Mouse (Mus musculus) intestine, embryonic 14.5 days (tissue): ENCODE measurements around the gene Thbs2. TPM values are rescaled to one million over a fixed set of nuclear protein-coding genes. Genes with fewer than 3 reads are reported as not detected.

Source experiments
- ATAC-seq: fragments of 200-750 bp; cut with Nextera tagmentation; replicated peaks from 2 replicates; pipeline ENCODE4 v1.8.0; 2017; ENCODE audit warnings: low read depth, moderate number of reproducible peaks, moderate TSS enrichment, moderate library complexity; ENCODE audit not compliant: low FRiP score, low TSS enrichment
- DNase-seq: peaks from one replicate; pipeline ENCODE4 v3.0.0-alpha.2; 2018; ENCODE audit warnings: low spot score
- H3K27ac ChIP-seq: fragments of 300-500 bp; sonication (generic); 2 replicates; pipeline ENCODE4 v1.5.1; 2014; ENCODE audit warnings: low read depth, mild to moderate bottlenecking, control low read depth
- H3K27me3 ChIP-seq: fragments of 300-500 bp; sonication (generic); replicated peaks from 2 replicates; pipeline ENCODE4 v1.6.1; 2014; ENCODE audit warnings: low read length, control low read depth; ENCODE audit not compliant: control insufficient read depth, insufficient read depth
- H3K36me3 ChIP-seq: fragments of 300-500 bp; sonication (generic); 2 replicates; pipeline ENCODE4 v1.6.1; 2014; ENCODE audit warnings: low read length, control low read depth; ENCODE audit not compliant: control insufficient read depth, insufficient read depth
- H3K4me1 ChIP-seq: fragments of 300-500 bp; sonication (generic); replicated peaks from 2 replicates; pipeline ENCODE4 v1.6.1; 2014; ENCODE audit warnings: low read length, control low read depth, mixed read lengths; ENCODE audit not compliant: control insufficient read depth, insufficient read depth
- H3K4me2 ChIP-seq: fragments of 300-500 bp; sonication (generic); 2 replicates; pipeline ENCODE4 v1.6.1; 2014; ENCODE audit warnings: low read length
- H3K4me3 ChIP-seq: fragments of 300-500 bp; sonication (generic); 2 replicates; pipeline ENCODE4 v1.5.1; 2014; ENCODE audit warnings: low read depth, low read length, control low read depth, mixed read lengths
- H3K9ac ChIP-seq: fragments of 300-500 bp; sonication (generic); 2 replicates; pipeline ENCODE4 v1.6.1; 2014; ENCODE audit warnings: mild to moderate bottlenecking, low read length
- H3K9me3 ChIP-seq: fragments of 300-500 bp; sonication (generic); 2 replicates; pipeline ENCODE4 v1.6.1; 2016; ENCODE audit warnings: low read length, control low read depth; ENCODE audit not compliant: control insufficient read depth
- WGBS: fragments of 180-500 bp; shearing (Covaris S2); extraction: QIAGEN DNeasy Blood & Tissue Kit; methylation state at CpG from one replicate; pipeline ENCODE4 v1.1.7; 2014; 5-methylcytosine and 5-hydroxymethylcytosine counted together
- polyA plus RNA-seq: library from polyadenylated mRNA; unstranded; fragments of >200 nt; fragmentation: Nextera tagmentation; extraction: Ambion mirVana; gene quantifications from 2 replicates; pipeline ENCODE4 v1.2.1, GENCODE M21; 2014

Gene Thbs2
- polyA plus RNA-seq, 1 experiment from 2014 or later = 55.6 TPM

- Histone ChIP-seq H3K4me3 (peak overlapping the region; percentile 40), H3K27ac (peak overlapping the region; percentile 49), H3K9ac (peak overlapping the region; percentile 41), H3K4me1 (peaks cover 7% of the 10 kb centered on the region; the same call in 1 of the 2 replicates), H3K9me3 (no peaks in the 10 kb centered on the region), H3K36me3 (peaks cover 20% of the 10 kb centered on the region), H3K4me2 (peak overlapping the region; percentile 55), H3K27me3 (no peaks in the 10 kb centered on the region)
- 15% methylated on average over 9 of the region's 9 CpGs for WGBS
- DNase-seq (no peak), ATAC-seq (no peak)
These were observed 714 bp downstream of the Thbs2 start for GRCm38 (mm10) chr17:14693048-14693993.

- peak overlapping the region; percentile 55 for H3K4me2 ChIP-seq
- peaks cover 7% of the 10 kb centered on the region; the same call in 1 of the 2 replicates for H3K4me1 ChIP-seq
- peak overlapping the region; percentile 67 for H3K27ac ChIP-seq
- peak overlapping the region; percentile 40 for H3K4me3 ChIP-seq
- peaks cover 23% of the 10 kb centered on the region for H3K36me3 ChIP-seq
- no peak overlapping the region for H3K9ac ChIP-seq
- H3K9me3 ChIP-seq = no peaks in the 10 kb centered on the region
- WGBS = 49% methylated on average over 6 of the region's 6 CpGs
- no peaks in the 10 kb centered on the region for H3K27me3 ChIP-seq
- DNase-seq = no peak
- ATAC-seq = no peak
These were observed 2.1 kb downstream of the Thbs2 start for GRCm38 (mm10) chr17:14691901-14692300.

DNA sequence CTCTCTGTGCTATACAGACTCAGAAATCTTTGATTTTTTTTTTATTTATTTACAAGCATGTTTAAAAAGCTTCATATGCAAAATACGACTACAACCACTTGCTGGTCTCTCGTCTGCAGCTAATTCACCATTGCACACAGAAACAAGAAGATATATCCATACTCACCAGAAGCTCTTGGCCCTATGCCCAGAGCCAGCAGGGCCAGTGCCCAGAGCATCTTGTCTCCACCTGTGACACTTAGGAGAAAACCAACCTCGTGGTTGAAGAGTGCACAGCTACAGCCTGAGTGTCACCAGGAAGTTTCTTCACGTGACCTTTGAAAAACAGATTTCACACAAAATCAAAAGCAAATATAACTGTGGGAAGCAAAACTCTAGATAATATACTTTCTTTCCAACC, 2.8 kb downstream of the Thbs2 start:
- ATAC-seq = no peak
- Histone ChIP-seq H3K27me3 (no peaks in the 10 kb centered on the region), H3K4me1 (peaks cover 7% of the 10 kb centered on the region; the same call in 1 of the 2 replicates), H3K4me2 (peak overlapping the region; percentile 55), H3K9ac (no peak overlapping the region), H3K4me3 (no peak overlapping the region), H3K36me3 (peaks cover 24% of the 10 kb centered on the region), H3K27ac (peak overlapping the region; percentile 67), H3K9me3 (no peaks in the 10 kb centered on the region)
- WGBS = 51% methylated on average over 4 of the region's 4 CpGs
- no peak for DNase-seq

DNA sequence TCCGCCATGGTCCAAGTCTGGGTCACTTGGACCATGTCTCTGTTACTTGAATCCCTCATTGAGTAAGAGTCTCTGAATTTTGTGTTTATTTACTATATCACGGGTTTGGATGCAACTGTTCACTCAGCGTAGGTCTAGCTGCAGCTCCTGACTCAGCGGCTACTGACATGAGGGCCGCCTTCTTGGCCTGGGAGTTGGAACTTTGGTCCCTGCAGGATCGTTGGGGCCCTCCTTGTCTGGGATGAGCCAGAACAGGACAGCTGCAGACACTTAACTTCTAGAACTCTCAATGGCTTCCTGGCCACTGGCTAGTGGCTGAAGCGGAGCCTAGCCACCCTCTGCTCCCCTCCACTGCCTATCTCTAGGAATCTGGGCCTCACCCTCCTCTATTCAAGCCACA, 11.2 kb downstream of the Thbs2 start:
- Histone ChIP-seq H3K36me3 (peaks cover 54% of the 10 kb centered on the region), H3K27me3 (no peaks in the 10 kb centered on the region), H3K9ac (no peak overlapping the region), H3K4me2 (no peak overlapping the region), H3K9me3 (no peaks in the 10 kb centered on the region), H3K4me1 (no peaks in the 10 kb centered on the region), H3K4me3 (no peak overlapping the region), H3K27ac (no peak overlapping the region)
- WGBS = 91% methylated on average over 7 of the region's 7 CpGs
- DNase-seq (no peak), ATAC-seq (no peak)

GRCm38 (mm10) chr17:14681047-14681446, 13.0 kb downstream of the Thbs2 start:
- H3K27ac ChIP-seq = no peak overlapping the region
- H3K9me3 ChIP-seq = no peaks in the 10 kb centered on the region
- H3K36me3 ChIP-seq = peaks cover 58% of the 10 kb centered on the region
- no peaks in the 10 kb centered on the region for H3K27me3 ChIP-seq
- H3K4me2 ChIP-seq = no peak overlapping the region
- no peak overlapping the region for H3K4me3 ChIP-seq
- DNase-seq = no peak
- no peaks in the 10 kb centered on the region for H3K4me1 ChIP-seq
- 90% methylated on average over 12 of the region's 12 CpGs for WGBS
- ATAC-seq = no peak
- no peak overlapping the region for H3K9ac ChIP-seq

DNA sequence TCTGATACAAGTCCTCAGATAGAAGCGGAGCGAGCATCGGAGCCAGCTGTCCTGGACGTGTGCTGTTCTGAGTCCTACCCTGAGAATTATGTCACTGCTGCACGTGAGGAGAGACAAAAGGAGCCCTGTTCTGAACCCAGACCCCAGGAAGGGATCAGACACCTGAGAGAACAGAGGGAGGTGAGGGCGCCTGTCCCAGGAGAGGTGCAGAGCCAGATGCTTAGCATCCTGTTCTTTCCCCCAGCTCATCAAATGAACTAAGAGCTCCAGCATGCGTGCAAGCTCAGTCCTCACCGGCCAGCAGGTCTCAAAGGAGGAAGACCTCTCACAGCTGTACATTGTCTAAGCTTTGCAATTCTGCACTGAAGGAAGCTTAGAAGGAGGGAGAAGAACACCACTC, 16.8 kb downstream of the Thbs2 start:
- no peak overlapping the region for H3K4me2 ChIP-seq
- H3K9me3 ChIP-seq = no peaks in the 10 kb centered on the region
- no peak overlapping the region for H3K27ac ChIP-seq
- ATAC-seq (no peak), DNase-seq (no peak)
- 75% methylated on average over 8 of the region's 8 CpGs for WGBS
- no peak overlapping the region for H3K4me3 ChIP-seq
- no peak overlapping the region for H3K9ac ChIP-seq
- peaks cover 52% of the 10 kb centered on the region for H3K36me3 ChIP-seq
- no peaks in the 10 kb centered on the region for H3K27me3 ChIP-seq
- no peaks in the 10 kb centered on the region for H3K4me1 ChIP-seq

DNA sequence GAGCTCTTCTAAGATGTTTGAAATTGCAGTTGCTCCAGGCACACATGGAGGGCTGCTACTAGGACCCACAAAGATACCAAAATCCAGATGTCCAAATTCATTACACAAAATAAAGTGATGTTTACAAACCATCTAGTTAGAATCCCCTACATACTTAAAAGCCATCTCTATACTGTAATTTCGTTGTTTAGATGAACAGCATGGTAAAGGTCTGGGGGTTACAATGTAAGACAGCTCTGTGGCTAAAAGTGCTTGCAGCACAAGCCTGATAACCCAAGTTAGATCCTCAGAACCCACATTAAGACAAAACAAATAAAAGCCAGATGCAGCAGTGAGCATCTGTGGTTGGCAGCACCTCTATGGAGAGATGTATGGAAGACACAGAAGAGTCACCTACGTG, 18.5 kb downstream of the Thbs2 start:
- H3K4me3 ChIP-seq = no peak overlapping the region
- 0 out of 2 replicates have a peak overlapping the region, but pooled peaks have one; percentile 16 for H3K27ac ChIP-seq
- 53% methylated on average over 2 of the region's 2 CpGs for WGBS
- no peaks in the 10 kb centered on the region for H3K27me3 ChIP-seq
- no peaks in the 10 kb centered on the region for H3K4me1 ChIP-seq
- H3K36me3 ChIP-seq = peaks cover 58% of the 10 kb centered on the region
- DNase-seq = no peak
- no peak overlapping the region for H3K4me2 ChIP-seq
- ATAC-seq = no peak
- H3K9ac ChIP-seq = no peak overlapping the region
- no peaks in the 10 kb centered on the region for H3K9me3 ChIP-seq

GRCm38 (mm10) chr17:14672402-14672801, 21.6 kb downstream of the Thbs2 start:
- no peak overlapping the region for H3K4me3 ChIP-seq
- no peak for ATAC-seq
- 60% methylated on average over 5 of the region's 5 CpGs for WGBS
- H3K36me3 ChIP-seq = peaks cover 64% of the 10 kb centered on the region
- H3K9ac ChIP-seq = no peak overlapping the region
- no peaks in the 10 kb centered on the region for H3K9me3 ChIP-seq
- no peak for DNase-seq
- H3K27me3 ChIP-seq = no peaks in the 10 kb centered on the region
- H3K27ac ChIP-seq = no peak overlapping the region
- no peaks in the 10 kb centered on the region for H3K4me1 ChIP-seq
- no peak overlapping the region for H3K4me2 ChIP-seq
